Mouse (Mus musculus) neural tube, embryonic 14.5 days (tissue): ENCODE results near the gene Ppp3ca. TPM values are rescaled to one million over a fixed set of nuclear protein-coding genes. Genes with fewer than 3 reads are reported as not detected.

Experiments
- microRNA-seq: library from miRNA; unstranded; fragments of <30 nt; microRNA quantifications from one replicate; pipeline ENCODE4, GENCODE M21; 2016
- polyA plus RNA-seq: library from polyadenylated mRNA; unstranded; fragments of >200 nt; fragmentation: Nextera tagmentation; extraction: Ambion mirVana; gene quantifications from 2 replicates; pipeline ENCODE4 v1.2.1, GENCODE M21; 2014

The Ppp3ca gene
- polyA plus RNA-seq, 1 experiment from 2014 or later, result 215 TPM

Small RNAs within 50 kb of the gene (microRNA-seq; reads per million reads assigned to microRNA genes)
- gene Gm44327, result not detected
